Mouse (Mus musculus) hindbrain, embryonic 10.5 days (tissue): ENCODE measurements at regions not wholly inside any gene's neighbourhood (a gene's known extent, or its start where the extent isn't known, plus 50 kb on each side); places are given as distances from the start of the nearest gene placed in this dataset.

Source experiments
- DNase-seq: peaks from one replicate; pipeline ENCODE4 v3.0.0-alpha.2; 2017; ENCODE audit warnings: low spot score
- H3K27ac ChIP-seq: fragments of 300-500 bp; sonication (generic); 2 replicates; pipeline ENCODE4 v1.5.1; 2016; ENCODE audit warnings: mild to moderate bottlenecking, moderate library complexity
- H3K27me3 ChIP-seq: fragments of 300-500 bp; sonication (generic); 2 replicates; pipeline ENCODE4 v1.6.1; 2016; ENCODE audit warnings: mild to moderate bottlenecking; ENCODE audit not compliant: poor library complexity, insufficient read depth, severe bottlenecking
- H3K36me3 ChIP-seq: fragments of 300-500 bp; sonication (generic); 2 replicates; pipeline ENCODE4 v1.6.1; 2016; ENCODE audit warnings: mild to moderate bottlenecking, moderate library complexity
- H3K4me1 ChIP-seq: fragments of 300-500 bp; sonication (generic); replicated peaks from 2 replicates; pipeline ENCODE4 v1.6.1; 2016; ENCODE audit warnings: mild to moderate bottlenecking
- H3K4me3 ChIP-seq: fragments of 300-500 bp; sonication (generic); 2 replicates; pipeline ENCODE4 v1.5.1; 2016; ENCODE audit warnings: mild to moderate bottlenecking, moderate library complexity
- H3K9me3 ChIP-seq: fragments of 300-500 bp; sonication (generic); 2 replicates; pipeline ENCODE4 v1.6.1; 2016; ENCODE audit warnings: mild to moderate bottlenecking, moderate library complexity
- WGBS: fragments of 180-500 bp; shearing (Covaris S2); methylation state at CpG from one replicate; pipeline ENCODE4 v1.1.7; 2016; 5-methylcytosine and 5-hydroxymethylcytosine counted together

GRCm38 (mm10) chr14:106265290-106265689 lies 159.3 kb downstream of the Trim52 start:
- DNase-seq: no peak
- H3K4me1 ChIP-seq: no peaks in the 10 kb centered on the region
- H3K4me3 ChIP-seq: no peak overlapping the region
- H3K9me3 ChIP-seq: no peaks in the 10 kb centered on the region
- 94% methylated on average over 3 of the region's 3 CpGs for WGBS
- H3K27ac ChIP-seq: no peak overlapping the region
- no peaks in the 10 kb centered on the region for H3K27me3 ChIP-seq
- H3K36me3 ChIP-seq: no peaks in the 10 kb centered on the region

GRCm38 (mm10) chr14:106267679-106268561 lies 161.9 kb downstream of the Trim52 start:
- H3K4me1 ChIP-seq: no peaks in the 10 kb centered on the region
- WGBS: 84% methylated on average over 12 of the region's 12 CpGs
- H3K27me3 ChIP-seq: no peaks in the 10 kb centered on the region
- H3K36me3 ChIP-seq: no peaks in the 10 kb centered on the region
- no peak overlapping the region for H3K27ac ChIP-seq
- no peak overlapping the region for H3K4me3 ChIP-seq
- no peak for DNase-seq
- no peaks in the 10 kb centered on the region for H3K9me3 ChIP-seq

GRCm38 (mm10) chr14:106269680-106270079 lies 163.7 kb downstream of the Trim52 start:
- WGBS: 63% methylated on average over 6 of the region's 6 CpGs
- no peak overlapping the region for H3K4me3 ChIP-seq
- no peaks in the 10 kb centered on the region for H3K36me3 ChIP-seq
- H3K4me1 ChIP-seq: no peaks in the 10 kb centered on the region
- H3K27me3 ChIP-seq: no peaks in the 10 kb centered on the region
- DNase-seq: peak; percentile 3
- H3K9me3 ChIP-seq: no peaks in the 10 kb centered on the region
- H3K27ac ChIP-seq: no peak overlapping the region

- Histone ChIP-seq H3K4me3 (no peak overlapping the region), H3K36me3 (no peaks in the 10 kb centered on the region), H3K27ac (peak overlapping the region; percentile 45; the same call in 1 of the 2 replicates), H3K27me3 (no peaks in the 10 kb centered on the region), H3K9me3 (no peaks in the 10 kb centered on the region), H3K4me1 (peaks cover 17% of the 10 kb centered on the region)
- WGBS: 33% methylated on average over 8 of the region's 8 CpGs
- DNase-seq: peak; percentile 6
Observed at GRCm38 (mm10) chr14:106313558-106313957, 207.6 kb downstream of the Trim52 start.

GRCm38 (mm10) chr14:106314079-106314551 lies 208.1 kb downstream of the Trim52 start:
- DNase-seq: peak; percentile 35
- Histone ChIP-seq H3K36me3 (no peaks in the 10 kb centered on the region), H3K9me3 (no peaks in the 10 kb centered on the region), H3K4me3 (no peak overlapping the region; the same call in 1 of the 2 replicates), H3K27me3 (no peaks in the 10 kb centered on the region), H3K4me1 (peaks cover 17% of the 10 kb centered on the region), H3K27ac (peak overlapping the region; percentile 13; the same call in 1 of the 2 replicates)
- WGBS: 51% methylated on average over 9 of the region's 9 CpGs

GRCm38 (mm10) chr14:106318767-106319166 lies 212.8 kb downstream of the Trim52 start:
- H3K4me1 ChIP-seq: peaks cover 9% of the 10 kb centered on the region; the same call in 1 of the 2 replicates
- H3K9me3 ChIP-seq: no peaks in the 10 kb centered on the region
- H3K27me3 ChIP-seq: no peaks in the 10 kb centered on the region
- no peak overlapping the region for H3K4me3 ChIP-seq
- DNase-seq: no peak
- WGBS: 67% methylated on average over 5 of the region's 5 CpGs
- H3K27ac ChIP-seq: no peak overlapping the region
- no peaks in the 10 kb centered on the region for H3K36me3 ChIP-seq

GRCm38 (mm10) chr14:106327653-106328283 lies 221.8 kb downstream of the Trim52 start:
- no peaks in the 10 kb centered on the region for H3K27me3 ChIP-seq
- no peaks in the 10 kb centered on the region for H3K9me3 ChIP-seq
- no peaks in the 10 kb centered on the region for H3K36me3 ChIP-seq
- no peaks in the 10 kb centered on the region for H3K4me1 ChIP-seq
- no peak overlapping the region for H3K27ac ChIP-seq
- DNase-seq: no peak
- WGBS: 81% methylated on average over 8 of the region's 8 CpGs
- H3K4me3 ChIP-seq: no peak overlapping the region

- no peaks in the 10 kb centered on the region for H3K4me1 ChIP-seq
- H3K36me3 ChIP-seq: no peaks in the 10 kb centered on the region
- H3K27ac ChIP-seq: no peak overlapping the region
- 68% methylated on average over 8 of the region's 8 CpGs for WGBS
- H3K9me3 ChIP-seq: no peaks in the 10 kb centered on the region
- H3K27me3 ChIP-seq: no peaks in the 10 kb centered on the region
- no peak for DNase-seq
- H3K4me3 ChIP-seq: no peak overlapping the region
Observed at GRCm38 (mm10) chr14:106364767-106365623, 259.0 kb downstream of the Trim52 start.

- H3K27ac ChIP-seq: no peak overlapping the region
- no peak for DNase-seq
- WGBS: 69% methylated on average over 3 of the region's 3 CpGs
- H3K36me3 ChIP-seq: no peaks in the 10 kb centered on the region
- H3K4me1 ChIP-seq: no peaks in the 10 kb centered on the region
- no peaks in the 10 kb centered on the region for H3K9me3 ChIP-seq
- H3K4me3 ChIP-seq: no peak overlapping the region
- H3K27me3 ChIP-seq: no peaks in the 10 kb centered on the region
Observed at GRCm38 (mm10) chr14:106365624-106366118, 259.7 kb downstream of the Trim52 start.

GRCm38 (mm10) chr14:106373451-106373850 lies 267.5 kb downstream of the Trim52 start:
- Histone ChIP-seq H3K4me3 (no peak overlapping the region), H3K27ac (no peak overlapping the region), H3K27me3 (no peaks in the 10 kb centered on the region), H3K9me3 (no peaks in the 10 kb centered on the region), H3K4me1 (no peaks in the 10 kb centered on the region), H3K36me3 (no peaks in the 10 kb centered on the region)
- no peak for DNase-seq
- 58% methylated on average over 1 of the region's 1 CpGs for WGBS

GRCm38 (mm10) chr14:106379645-106380044 lies 273.6 kb downstream of the Trim52 start:
- H3K27me3 ChIP-seq: no peaks in the 10 kb centered on the region
- no peaks in the 10 kb centered on the region for H3K9me3 ChIP-seq
- 90% methylated on average over 4 of the region's 4 CpGs for WGBS
- no peaks in the 10 kb centered on the region for H3K4me1 ChIP-seq
- no peak overlapping the region for H3K27ac ChIP-seq
- no peak for DNase-seq
- H3K4me3 ChIP-seq: no peak overlapping the region
- no peaks in the 10 kb centered on the region for H3K36me3 ChIP-seq

- H3K4me1 ChIP-seq: no peaks in the 10 kb centered on the region
Observed at GRCm38 (mm10) chr14:106387671-106388070, 281.7 kb downstream of the Trim52 start.

More at GRCm38 (mm10) chr14:106387671-106388070, 281.7 kb downstream of the Trim52 start:
- no peak overlapping the region for H3K27ac ChIP-seq
- DNase-seq: no peak
- H3K36me3 ChIP-seq: no peaks in the 10 kb centered on the region
- WGBS: 88% methylated on average over 3 of the region's 3 CpGs
- H3K9me3 ChIP-seq: no peaks in the 10 kb centered on the region
- no peak overlapping the region for H3K4me3 ChIP-seq
- H3K27me3 ChIP-seq: no peaks in the 10 kb centered on the region
